Mouse (Mus musculus) bone marrow, adult 2 months (tissue): ENCODE measurements at regions not wholly inside any gene's neighbourhood (a gene's known extent, or its start where the extent isn't known, plus 50 kb on each side); places are given as distances from the start of the nearest gene placed in this dataset.

ENCODE experiments used
- CTCF ChIP-seq: fragments of 200-500 bp; IDR thresholded peaks from 2 replicates; pipeline ENCODE4 v1.5.1; 2011; ENCODE audit warnings: low read length, control low read depth; ENCODE audit not compliant: control insufficient read depth, insufficient read depth
- POLR2A ChIP-seq: fragments of 200-500 bp; IDR thresholded peaks from 2 replicates; pipeline ENCODE4 v1.6.1; 2011; ENCODE audit warnings: low read depth, mild to moderate bottlenecking, control low read depth, low read length, borderline replicate concordance; ENCODE audit not compliant: control insufficient read depth

DNA sequence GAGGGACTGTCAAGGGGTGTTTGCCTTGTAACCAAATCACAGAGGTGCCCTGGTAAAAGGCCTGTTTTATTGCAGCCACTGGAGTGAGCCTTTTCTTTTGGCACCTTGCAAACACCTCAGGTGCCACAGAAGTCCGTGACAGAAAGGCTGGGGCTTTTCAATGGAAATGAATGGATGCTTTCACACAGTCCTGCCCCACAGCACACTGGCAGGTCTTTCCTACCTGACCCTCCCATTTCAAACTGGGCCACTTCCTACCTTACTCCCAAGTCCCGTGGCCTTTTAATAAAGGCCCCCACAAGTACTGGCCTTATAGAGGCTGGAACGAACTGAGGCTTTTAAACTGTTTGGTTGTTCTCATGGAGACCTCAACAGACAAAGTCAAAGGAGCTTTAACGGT lies 453.1 kb upstream of the Mki67 start:
- TF ChIP-seq CTCF: no peak
- TF ChIP-seq POLR2A: no peak
